Mouse (Mus musculus) ES-E14 (cell line): ENCODE results near the gene Spin1. TPM values are rescaled to one million over a fixed set of nuclear protein-coding genes. Genes with fewer than 3 reads are reported as not detected.

Source experiments
- DNase-seq: peaks from one replicate; pipeline ENCODE4 v3.0.0-alpha.2; 2013; ENCODE audit warnings: low read depth, low spot score
- H3K27ac ChIP-seq: 2 replicates; pipeline ENCODE4 v1.5.1; 2012; ENCODE audit warnings: low read depth, mild to moderate bottlenecking, low read length, moderate library complexity, mixed read lengths; ENCODE audit not compliant: poor library complexity, insufficient read depth, severe bottlenecking
- H3K36me3 ChIP-seq: 2 replicates; pipeline ENCODE4 v1.6.1; 2012; ENCODE audit warnings: mild to moderate bottlenecking, low read length, moderate library complexity, mixed read lengths; ENCODE audit not compliant: control insufficient read depth, poor library complexity, insufficient read depth, severe bottlenecking
- H3K4me1 ChIP-seq, 2 experiments: fragments of 150-350 bp in 1 of 2; sonication (generic) in 1 of 2; 2 replicates each; pipeline ENCODE4 v1.6.1; 2012; ENCODE audit warnings: low read length in 2 of 2, mild to moderate bottlenecking in 1 of 2, mixed read lengths in 1 of 2; ENCODE audit not compliant: control insufficient read depth in 2 of 2, insufficient read depth in 2 of 2, poor library complexity in 1 of 2
- H3K4me3 ChIP-seq, 2 experiments: fragments of 150-350 bp in 1 of 2; sonication (generic) in 1 of 2; 2 replicates each; pipeline ENCODE4 v1.5.1; 2012; ENCODE audit warnings: low read length in 2 of 2, low read depth in 1 of 2, mild to moderate bottlenecking in 1 of 2, mixed read lengths in 1 of 2; ENCODE audit not compliant: insufficient read depth in 1 of 2, poor library complexity in 1 of 2, severe bottlenecking in 1 of 2
- H3K9ac ChIP-seq: 2 replicates; pipeline ENCODE4 v1.6.1; 2012; ENCODE audit warnings: low read depth, mild to moderate bottlenecking, low read length, mixed read lengths; ENCODE audit not compliant: poor library complexity, insufficient read depth, severe bottlenecking
- H3K9me3 ChIP-seq: fragments of 150-350 bp; sonication (generic); 2 replicates; pipeline ENCODE4 v1.6.1; 2012; ENCODE audit warnings: low read depth, mild to moderate bottlenecking, low read length; ENCODE audit not compliant: control insufficient read depth, insufficient read depth
- CHD2 ChIP-seq: IDR thresholded peaks from 2 replicates; pipeline ENCODE4 v1.6.1; 2014; ENCODE audit warnings: mild to moderate bottlenecking, low read depth, low read length, inconsistent platforms
- HCFC1 ChIP-seq: IDR thresholded peaks from 2 replicates; pipeline ENCODE4 v1.6.1; 2012; ENCODE audit warnings: low read length, inconsistent platforms, borderline replicate concordance; ENCODE audit not compliant: insufficient read depth
- MAFK ChIP-seq: IDR thresholded peaks from 2 replicates; pipeline ENCODE4 v1.6.1; 2014; ENCODE audit warnings: mild to moderate bottlenecking, low read depth, low read length, inconsistent platforms; ENCODE audit not compliant: insufficient read depth
- ZC3H11A ChIP-seq: IDR thresholded peaks from 2 replicates; pipeline ENCODE4 v1.6.1; 2012; ENCODE audit warnings: low read depth, mild to moderate bottlenecking, inconsistent platforms, low read length, borderline replicate concordance
- ZNF384 ChIP-seq: IDR thresholded peaks from 2 replicates; pipeline ENCODE4 v1.6.1; 2012; ENCODE audit warnings: low read depth, low read length, inconsistent platforms
- in situ Hi-C, 2 experiments: fragments of 600-800 bp; cut with MboI; formaldehyde crosslinking; loops; one replicate each; pipeline ENCODE4 v1.15.1; 2025; ENCODE audit warnings: low sequenced_read_pairs in 2 of 2, inconsistent platforms in 1 of 2; ENCODE audit not compliant: unreplicated experiment in 2 of 2
- total RNA-seq: library from RNA; depleted of rRNA; stranded (reverse); fragments of 300-350 nt; gene quantifications from 2 replicates; pipeline ENCODE4 v1.2.3, GENCODE M21; 2012

Spin1 gene
- total RNA-seq, 1 experiment, result 36.4 TPM

GRCm38 (mm10) chr13:51170691-51171680, 70.3 kb downstream of the Spin1 start, which contains the start of gene Nxnl2:
Gene Nxnl2, plus strand, starts transcription at chr13:51171022.
- Histone ChIP-seq H3K36me3 (no peaks in the 10 kb centered on the region), H3K4me1 (peaks cover 0 to 7% of the 10 kb centered on the region in 2 experiments; a peak in 1 of 4 replicates), H3K9ac (peak within 1 kb of the TSS; percentile 22; the same call in 1 of the 2 replicates), H3K4me3 (peak within 1 kb of the TSS; percentile 69 to 74), H3K9me3 (no peaks in the 10 kb centered on the region), H3K27ac (no peak within 1 kb of the TSS)
- DNase-seq, result peak; percentile 80
- TF ChIP-seq CHD2 (no peak), HCFC1 (no peak), MAFK (no peak), ZC3H11A (no peak), ZNF384 (no peak)
- in situ Hi-C loops, result no loop called here

- Histone ChIP-seq H3K36me3 (no peaks in the 10 kb centered on the region), H3K9me3 (no peaks in the 10 kb centered on the region), H3K27ac (no peak overlapping the region), H3K9ac (no peak overlapping the region), H3K4me3 (no peak overlapping the region), H3K4me1 (0 out of 4 replicates have a peak, but pooled peaks cover 0 to 2% of the 10 kb centered on the region in 2 experiments)
- in situ Hi-C loops, result no loop called here
- TF ChIP-seq ZNF384, result no peak
- no peak for TF ChIP-seq MAFK
- TF ChIP-seq ZC3H11A, result no peak
- no peak for TF ChIP-seq HCFC1
- no peak for TF ChIP-seq CHD2
- no peak for DNase-seq
These were observed 71.9 kb downstream of the Spin1 start for GRCm38 (mm10) chr13:51172601-51173000.

DNA sequence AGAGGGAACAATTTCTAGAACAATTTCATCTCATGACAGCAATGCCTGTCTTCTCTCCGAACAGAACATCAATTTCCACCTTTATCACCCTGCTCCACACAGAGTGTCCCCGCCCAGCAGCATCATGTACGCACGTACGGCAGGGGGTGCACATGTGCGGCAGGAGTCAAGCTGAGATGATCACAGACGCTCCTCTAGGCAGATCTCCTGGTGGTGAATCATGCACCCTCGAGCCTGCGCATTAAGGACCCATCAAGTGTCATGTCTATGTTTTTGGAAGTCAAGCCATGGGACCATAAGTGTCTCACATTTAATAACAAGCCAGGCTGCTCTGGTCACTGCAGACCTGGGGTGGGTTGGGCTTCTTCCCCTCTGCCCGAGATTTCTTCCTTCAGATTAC, 78.3 kb downstream of the Spin1 start:
- DNase-seq, result no peak
- Histone ChIP-seq H3K4me1 (peaks cover 0 to 4% of the 10 kb centered on the region in 2 experiments; a peak in 1 of 4 replicates), H3K9ac (no peak overlapping the region), H3K36me3 (no peaks in the 10 kb centered on the region), H3K9me3 (no peaks in the 10 kb centered on the region), H3K4me3 (no peak overlapping the region), H3K27ac (no peak overlapping the region)
- in situ Hi-C loops, result loop anchor here in 1 of 2 experiments (25.0 kb wide), 1 partner anchor 233 kb away; the partner anchor contains the start of gene S1pr3
- no peak for TF ChIP-seq CHD2
- TF ChIP-seq ZNF384, result no peak
- TF ChIP-seq HCFC1, result no peak
- no peak for TF ChIP-seq MAFK
- no peak for TF ChIP-seq ZC3H11A

GRCm38 (mm10) chr13:51179362-51179761, 78.7 kb downstream of the Spin1 start:
- H3K36me3 ChIP-seq, result no peaks in the 10 kb centered on the region
- no peak for DNase-seq
- no peak overlapping the region for H3K27ac ChIP-seq
- H3K9ac ChIP-seq, result no peak overlapping the region
- in situ Hi-C loops, result loop anchor here in 1 of 2 experiments (25.0 kb wide), 1 partner anchor 233 kb away; the partner anchor contains the start of gene S1pr3
- peaks cover 0 to 4% of the 10 kb centered on the region in 2 experiments; a peak in 1 of 4 replicates for H3K4me1 ChIP-seq
- no peak overlapping the region for H3K4me3 ChIP-seq
- H3K9me3 ChIP-seq, result no peaks in the 10 kb centered on the region
- TF ChIP-seq MAFK, result no peak
- no peak for TF ChIP-seq HCFC1
- TF ChIP-seq CHD2, result no peak
- no peak for TF ChIP-seq ZNF384
